Mouse (Mus musculus) telencephalon, adult 2 months (tissue): ENCODE measurements around the gene Dync2li1.
A peak's percentile ranks its signal among the peaks of the same experiment; 100 is the strongest.

Source experiments
- DNase-seq: peaks from one replicate; pipeline ENCODE4 v3.0.0-alpha.2; 2011; ENCODE audit warnings: low read depth, low spot score

Dync2li1 gene

GRCm38 (mm10) chr17:84645119-84645518 lies 18.8 kb downstream of the Dync2li1 start:
- DNase-seq = no peak

- no peak for DNase-seq
These were observed 19.6 kb downstream of the Dync2li1 start for GRCm38 (mm10) chr17:84645894-84646293.

- DNase-seq = no peak
These were observed 20.2 kb downstream of the Dync2li1 start for GRCm38 (mm10) chr17:84646477-84646876.

GRCm38 (mm10) chr17:84647630-84648029 lies 21.3 kb downstream of the Dync2li1 start:
- no peak for DNase-seq

- DNase-seq = no peak
These were observed 24.2 kb downstream of the Dync2li1 start for GRCm38 (mm10) chr17:84650302-84651017.

GRCm38 (mm10) chr17:84653544-84653943 lies 27.2 kb downstream of the Dync2li1 start:
- DNase-seq = no peak

GRCm38 (mm10) chr17:84656205-84656604 lies 29.9 kb downstream of the Dync2li1 start:
- no peak for DNase-seq

- no peak for DNase-seq
These were observed 30.5 kb downstream of the Dync2li1 start for GRCm38 (mm10) chr17:84656653-84657421.

- no peak for DNase-seq
These were observed 31.1 kb downstream of the Dync2li1 start for GRCm38 (mm10) chr17:84657422-84657732.

- no peak for DNase-seq
These were observed 31.5 kb downstream of the Dync2li1 start for GRCm38 (mm10) chr17:84657782-84658181.

GRCm38 (mm10) chr17:84658195-84658594 lies 31.9 kb downstream of the Dync2li1 start:
- no peak for DNase-seq

- no peak for DNase-seq
These were observed 32.7 kb downstream of the Dync2li1 start for GRCm38 (mm10) chr17:84658951-84659350.

- no peak for DNase-seq
These were observed 38.8 kb downstream of the Dync2li1 start for GRCm38 (mm10) chr17:84665053-84665452.

- no peak for DNase-seq
These were observed 39.4 kb downstream of the Dync2li1 start for GRCm38 (mm10) chr17:84665691-84666090.

- DNase-seq = no peak
These were observed 41.6 kb downstream of the Dync2li1 start for GRCm38 (mm10) chr17:84667848-84668247.

GRCm38 (mm10) chr17:84672376-84673369 lies 46.4 kb downstream of the Dync2li1 start:
- no peak for DNase-seq

GRCm38 (mm10) chr17:84674048-84674447 lies 47.8 kb downstream of the Dync2li1 start:
- no peak for DNase-seq

- DNase-seq = peak; percentile 47
These were observed 48.9 kb downstream of the Dync2li1 start for GRCm38 (mm10) chr17:84675204-84675603.

GRCm38 (mm10) chr17:84675951-84676366 lies 49.7 kb downstream of the Dync2li1 start, which contains the start of gene Abcg8:
Abcg8 (plus strand) TSS chr17:84676302.
- no peak for DNase-seq

- no peak for DNase-seq
These were observed 51.3 kb downstream of the Dync2li1 start for GRCm38 (mm10) chr17:84677595-84677994.

GRCm38 (mm10) chr17:84681670-84682069 lies 55.4 kb downstream of the Dync2li1 start:
- peak; percentile 64 for DNase-seq
